Mouse (Mus musculus): ENCODE data around the gene Prm2. TPM values are rescaled to one million over a fixed set of nuclear protein-coding genes. Genes with fewer than 3 reads are reported as not detected.

Prm2 gene
- polyA plus RNA-seq, 1 experiment from 2014 or later, result not detected

DNA sequence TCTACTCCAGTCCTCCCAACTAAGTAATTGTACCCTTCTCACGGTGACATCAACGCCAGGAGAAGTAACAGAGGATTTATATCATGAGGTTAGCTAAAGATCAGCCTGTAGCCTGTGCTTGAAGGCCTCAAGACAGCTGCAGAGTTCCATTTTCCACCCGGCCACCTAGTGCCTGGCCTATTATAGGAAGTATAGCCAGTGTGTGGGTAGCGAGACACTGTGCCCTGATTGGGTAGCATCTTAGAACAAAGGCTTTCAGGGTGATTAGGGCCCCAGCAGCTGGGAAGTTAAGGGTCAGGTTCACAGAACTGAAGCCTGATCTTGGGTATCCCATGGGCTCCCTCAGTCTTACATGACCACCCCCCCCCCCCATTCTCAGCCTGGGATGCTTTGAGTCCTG is 7.1 kb downstream of the Prm2 start:
- no peak overlapping the region for H3K4me3 ChIP-seq (replicated peaks; ENCODE audit: low read length)
- no peak overlapping the region for H3K27ac ChIP-seq (ENCODE audit: low read length)
- no peak overlapping the region for H3K4me2 ChIP-seq (ENCODE audit: low read depth, low read length)
- ATAC-seq (ENCODE audit: insufficient read depth, low FRiP score), result no peak
- H3K9ac ChIP-seq (ENCODE audit: low read length), result no peak overlapping the region
- peaks cover 13% of the 10 kb centered on the region for H3K4me1 ChIP-seq (ENCODE audit: control insufficient read depth, insufficient read depth, low read length)
- no peaks in the 10 kb centered on the region for H3K9me3 ChIP-seq (replicated peaks; ENCODE audit: control insufficient read depth, low read length)
- 78% methylated on average over 4 of the region's 4 CpGs for WGBS
- H3K27me3 ChIP-seq (ENCODE audit: control insufficient read depth, insufficient read depth, low read length), result no peaks in the 10 kb centered on the region
- no peaks in the 10 kb centered on the region for H3K36me3 ChIP-seq (ENCODE audit: control insufficient read depth, insufficient read depth, low read length)

DNA sequence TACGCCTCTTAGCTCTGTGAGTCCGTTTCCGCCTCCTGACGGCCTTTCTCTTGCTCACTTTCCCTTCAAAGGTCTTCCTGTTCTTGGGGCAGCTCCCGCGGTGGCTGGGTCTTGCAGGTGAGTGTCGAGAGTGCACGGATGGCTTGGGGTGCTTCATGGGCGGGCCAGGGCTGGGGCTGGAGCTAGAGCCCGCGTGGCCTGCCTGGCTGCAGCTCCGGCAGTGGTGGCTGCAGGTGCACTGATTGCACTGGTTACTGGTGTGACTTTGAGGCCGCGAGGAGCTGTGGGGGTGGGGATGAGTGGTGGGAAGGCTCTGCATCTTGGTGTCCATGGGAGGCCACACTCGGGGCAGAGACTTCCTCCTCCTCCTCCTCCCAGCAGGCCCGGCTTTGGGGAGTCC is 7.7 kb downstream of the Prm2 start, which contains the start of gene Tnp2:
Tnp2 (minus strand) TSS at position 390 of the 400 bp plus-strand sequence.
- WGBS, result 55% methylated on average over 16 of the region's 16 CpGs
- no peak within 1 kb of the TSS for H3K4me3 ChIP-seq (replicated peaks; ENCODE audit: low read length)
- H3K27me3 ChIP-seq (ENCODE audit: control insufficient read depth, insufficient read depth, low read length), result no peaks in the 10 kb centered on the region
- no peaks in the 10 kb centered on the region for H3K36me3 ChIP-seq (ENCODE audit: control insufficient read depth, insufficient read depth, low read length)
- no peak within 1 kb of the TSS for H3K27ac ChIP-seq (ENCODE audit: low read length)
- no peaks in the 10 kb centered on the region for H3K9me3 ChIP-seq (replicated peaks; ENCODE audit: control insufficient read depth, low read length)
- no peak for ATAC-seq (ENCODE audit: insufficient read depth, low FRiP score)
- peaks cover 19% of the 10 kb centered on the region for H3K4me1 ChIP-seq (ENCODE audit: control insufficient read depth, insufficient read depth, low read length)
- no peak within 1 kb of the TSS for H3K4me2 ChIP-seq (ENCODE audit: low read depth, low read length)
- H3K9ac ChIP-seq (ENCODE audit: low read length), result no peak within 1 kb of the TSS

DNA sequence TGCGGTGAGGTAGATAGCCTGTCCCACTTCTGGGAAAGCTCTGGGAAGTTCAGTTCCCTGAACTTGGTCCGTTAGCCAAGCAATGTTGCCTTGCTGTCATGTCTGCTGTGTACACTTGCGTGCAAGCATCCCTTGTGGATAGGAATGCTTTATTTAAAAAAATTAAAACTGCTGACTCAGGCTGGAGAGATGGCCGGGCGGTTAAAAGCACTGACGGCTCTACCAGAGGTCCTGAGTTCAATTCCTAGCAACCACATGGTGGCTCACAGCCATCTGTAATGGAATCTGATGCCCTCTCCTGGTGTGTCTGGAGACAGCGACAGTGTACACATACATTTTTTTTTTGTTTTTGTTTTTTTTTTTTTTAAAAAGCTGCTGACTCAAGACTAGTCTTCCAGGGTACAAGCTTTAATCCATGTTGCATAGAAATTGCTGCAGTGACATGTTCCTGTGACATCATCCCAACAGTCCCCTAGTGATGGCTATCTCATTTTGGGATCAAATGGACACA is 8.3 kb downstream of the Prm2 start:
- H3K36me3 ChIP-seq (ENCODE audit: control insufficient read depth, insufficient read depth, low read length), result no peaks in the 10 kb centered on the region
- H3K27me3 ChIP-seq (ENCODE audit: control insufficient read depth, insufficient read depth, low read length), result no peaks in the 10 kb centered on the region
- no peak overlapping the region for H3K9ac ChIP-seq (ENCODE audit: low read length)
- peak overlapping the region; percentile 99 for H3K27ac ChIP-seq (ENCODE audit: low read length)
- no peak for ATAC-seq (ENCODE audit: insufficient read depth, low FRiP score)
- H3K4me1 ChIP-seq (ENCODE audit: control insufficient read depth, insufficient read depth, low read length), result peaks cover 25% of the 10 kb centered on the region
- no peaks in the 10 kb centered on the region for H3K9me3 ChIP-seq (replicated peaks; ENCODE audit: control insufficient read depth, low read length)
- H3K4me2 ChIP-seq (ENCODE audit: low read depth, low read length), result no peak overlapping the region
- H3K4me3 ChIP-seq (replicated peaks; ENCODE audit: low read length), result no peak overlapping the region
- 73% methylated on average over 7 of the region's 7 CpGs for WGBS

DNA sequence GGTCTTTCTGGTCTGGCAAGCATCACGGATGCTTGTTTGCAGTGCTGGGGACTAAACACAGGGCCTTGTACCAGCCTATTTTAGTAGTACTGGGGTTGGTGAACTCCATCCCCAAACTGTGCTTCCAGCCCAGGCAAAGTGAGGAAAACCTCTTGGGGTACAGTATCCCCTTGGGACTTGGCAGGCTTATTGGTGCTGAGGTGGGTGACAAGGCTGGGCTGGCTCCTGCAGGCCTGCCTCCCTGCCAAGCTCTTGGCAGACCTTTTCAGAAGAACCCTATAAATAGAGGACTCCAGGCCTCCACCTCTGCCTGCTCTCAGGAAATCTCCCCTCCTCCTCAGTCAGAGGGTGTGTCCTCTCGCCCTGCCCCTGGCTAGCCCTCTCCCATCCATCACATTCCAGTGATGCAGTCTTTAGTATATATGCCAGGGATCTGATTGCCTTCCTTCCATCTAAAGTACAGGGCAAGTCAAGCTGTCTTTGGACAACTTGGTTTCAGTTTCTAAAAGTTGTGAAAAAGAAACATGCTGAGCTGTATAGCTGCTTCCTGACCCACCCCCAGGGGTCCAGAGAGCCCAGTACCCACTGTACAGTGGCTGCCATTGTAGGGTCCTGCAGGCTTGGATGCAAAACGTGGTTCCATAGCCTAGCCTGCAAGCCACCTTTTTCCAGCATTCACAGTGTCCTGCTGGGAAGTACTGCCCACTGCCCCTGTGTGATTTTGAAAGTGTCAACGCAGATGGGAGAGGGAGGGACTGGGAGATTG is 9.0 kb downstream of the Prm2 start:
- Histone ChIP-seq H3K4me1 (ENCODE audit: control insufficient read depth, insufficient read depth, low read length) (peaks cover 32% of the 10 kb centered on the region), H3K9me3 (replicated peaks; ENCODE audit: control insufficient read depth, low read length) (no peaks in the 10 kb centered on the region), H3K4me2 (ENCODE audit: low read depth, low read length) (peak overlapping the region; percentile 91; the same call in 1 of the 2 replicates), H3K27me3 (ENCODE audit: control insufficient read depth, insufficient read depth, low read length) (no peaks in the 10 kb centered on the region), H3K36me3 (ENCODE audit: control insufficient read depth, insufficient read depth, low read length) (no peaks in the 10 kb centered on the region), H3K9ac (ENCODE audit: low read length) (peak overlapping the region; percentile 91; the same call in 1 of the 2 replicates), H3K27ac (ENCODE audit: low read length) (peak overlapping the region; percentile 99), H3K4me3 (replicated peaks; ENCODE audit: low read length) (no peak overlapping the region)
- ATAC-seq (ENCODE audit: insufficient read depth, low FRiP score), result no peak
- 52% methylated on average over 4 of the region's 4 CpGs for WGBS

DNA sequence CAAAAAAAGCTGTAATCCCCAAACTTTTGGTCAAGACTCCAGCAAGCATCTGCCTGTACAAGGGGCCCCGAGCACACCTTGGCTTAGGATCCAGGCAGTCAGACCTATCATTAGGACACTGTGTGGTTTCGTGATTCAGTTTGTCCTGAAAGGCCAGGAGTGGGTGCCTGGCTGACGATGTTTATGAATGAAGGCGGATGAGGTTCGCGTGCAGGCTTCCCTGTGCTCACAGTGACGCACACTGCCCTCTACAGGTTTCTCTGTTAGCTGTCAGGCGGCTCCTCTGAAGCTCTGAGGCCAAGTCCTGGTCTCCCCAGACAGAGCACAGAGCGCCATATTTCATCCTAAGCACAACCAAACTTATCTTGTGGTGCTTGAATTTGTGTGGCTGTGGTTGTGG is 9.6 kb downstream of the Prm2 start:
- 1% methylated on average over 9 of the region's 9 CpGs for WGBS
- H3K36me3 ChIP-seq (ENCODE audit: control insufficient read depth, insufficient read depth, low read length), result no peaks in the 10 kb centered on the region
- peak overlapping the region; percentile 91 for H3K4me2 ChIP-seq (ENCODE audit: low read depth, low read length)
- H3K9me3 ChIP-seq (replicated peaks; ENCODE audit: control insufficient read depth, low read length), result no peaks in the 10 kb centered on the region
- H3K4me1 ChIP-seq (ENCODE audit: control insufficient read depth, insufficient read depth, low read length), result peaks cover 39% of the 10 kb centered on the region
- peak overlapping the region; percentile 79 for H3K4me3 ChIP-seq (replicated peaks; ENCODE audit: low read length)
- H3K27ac ChIP-seq (ENCODE audit: low read length), result peak overlapping the region; percentile 99
- H3K27me3 ChIP-seq (ENCODE audit: control insufficient read depth, insufficient read depth, low read length), result no peaks in the 10 kb centered on the region
- H3K9ac ChIP-seq (ENCODE audit: low read length), result peak overlapping the region; percentile 91
- ATAC-seq (ENCODE audit: insufficient read depth, low FRiP score), result peak; percentile 28

DNA sequence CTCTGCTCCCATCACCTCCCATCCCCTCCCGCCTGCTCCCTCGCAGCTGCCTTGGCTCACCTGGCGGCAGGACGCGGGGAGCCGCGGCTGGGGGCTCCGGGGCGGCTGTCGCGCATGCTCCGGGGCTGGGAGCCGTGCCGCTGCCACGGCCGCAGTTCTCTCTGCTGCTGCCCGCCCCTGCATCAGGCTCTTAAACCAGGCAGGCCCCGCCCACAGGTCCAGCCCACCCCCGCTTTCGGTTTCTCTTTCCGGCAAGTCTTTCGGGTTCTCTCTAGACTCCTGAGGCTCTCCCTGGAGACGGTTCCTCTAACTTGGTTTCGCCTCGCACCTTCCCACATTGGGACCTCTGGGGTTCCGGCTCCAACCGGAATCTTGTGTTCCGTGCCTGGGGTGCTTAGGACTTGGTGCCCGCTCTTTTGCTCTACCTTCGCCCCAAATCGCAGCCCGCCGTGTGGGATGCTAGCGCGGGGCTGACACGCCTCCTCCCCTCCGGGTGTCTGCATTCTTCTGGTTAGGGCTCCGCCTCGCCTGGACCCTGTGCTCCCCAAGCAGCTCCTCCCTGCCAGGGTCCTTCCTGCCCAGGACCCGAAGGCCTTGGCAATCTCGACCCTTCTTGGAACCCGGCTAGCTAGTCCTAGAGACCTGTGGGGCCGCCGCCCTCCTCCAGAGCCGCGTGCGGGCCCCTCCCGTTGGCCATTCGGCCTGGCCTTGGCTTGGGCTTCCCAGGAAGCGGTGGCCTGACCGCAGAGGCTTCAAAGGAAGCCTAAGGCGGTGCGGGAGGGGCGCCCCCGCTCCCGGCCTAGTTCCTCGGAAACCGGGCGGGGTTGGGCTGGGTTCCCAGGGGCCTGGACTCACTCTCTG is 10.3 kb downstream of the Prm2 start, which contains the start of gene Socs1:
Socs1 (minus strand) TSS at position 166 of the 861 bp plus-strand sequence.
- peaks cover 39% of the 10 kb centered on the region for H3K4me1 ChIP-seq (ENCODE audit: control insufficient read depth, insufficient read depth, low read length)
- H3K27ac ChIP-seq (ENCODE audit: low read length), result peak within 1 kb of the TSS; percentile 99
- H3K27me3 ChIP-seq (ENCODE audit: control insufficient read depth, insufficient read depth, low read length), result no peaks in the 10 kb centered on the region
- under 1% methylated on average over 59 of the region's 59 CpGs for WGBS
- ATAC-seq (ENCODE audit: insufficient read depth, low FRiP score), result peak; percentile 85
- H3K9me3 ChIP-seq (replicated peaks; ENCODE audit: control insufficient read depth, low read length), result no peaks in the 10 kb centered on the region
- no peaks in the 10 kb centered on the region for H3K36me3 ChIP-seq (ENCODE audit: control insufficient read depth, insufficient read depth, low read length)
- peak within 1 kb of the TSS; percentile 79 for H3K4me3 ChIP-seq (replicated peaks; ENCODE audit: low read length)
- H3K4me2 ChIP-seq (ENCODE audit: low read depth, low read length), result peak within 1 kb of the TSS; percentile 91
- peak within 1 kb of the TSS; percentile 91 for H3K9ac ChIP-seq (ENCODE audit: low read length)

DNA sequence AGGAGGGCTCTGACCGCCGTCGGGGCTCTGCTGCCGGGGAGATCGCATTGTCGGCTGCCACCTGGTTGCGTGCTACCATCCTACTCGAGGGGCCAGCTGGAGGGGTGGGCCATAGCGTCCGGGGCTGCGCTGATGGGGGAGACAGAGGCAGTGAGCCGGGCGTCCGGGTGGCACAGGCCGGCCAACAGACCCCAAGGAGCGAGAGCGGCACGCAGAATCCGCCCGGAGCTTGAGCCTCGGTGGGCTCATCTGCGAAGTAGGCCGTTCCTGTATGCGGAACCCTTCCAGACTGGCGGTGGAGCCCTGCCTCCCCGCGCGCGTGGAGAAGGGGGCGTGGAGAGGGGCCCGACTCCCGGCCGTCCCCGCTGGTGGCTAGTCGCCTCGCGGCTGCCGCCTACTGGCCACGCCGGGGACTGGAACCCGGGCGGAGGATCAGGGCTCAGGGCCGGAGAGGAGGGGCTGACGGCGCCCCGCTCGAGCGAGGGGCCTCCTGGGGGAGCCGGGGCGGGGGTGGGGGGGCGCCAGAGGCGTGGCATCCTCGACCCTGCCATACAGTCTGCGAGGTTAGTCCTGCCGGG is 11.1 kb downstream of the Prm2 start:
- H3K4me1 ChIP-seq (ENCODE audit: control insufficient read depth, insufficient read depth, low read length), result peaks cover 39% of the 10 kb centered on the region
- H3K9me3 ChIP-seq (replicated peaks; ENCODE audit: control insufficient read depth, low read length), result no peaks in the 10 kb centered on the region
- H3K27me3 ChIP-seq (ENCODE audit: control insufficient read depth, insufficient read depth, low read length), result no peaks in the 10 kb centered on the region
- under 1% methylated on average over 50 of the region's 55 CpGs for WGBS
- peak; percentile 89 for ATAC-seq (ENCODE audit: insufficient read depth, low FRiP score)
- no peaks in the 10 kb centered on the region for H3K36me3 ChIP-seq (ENCODE audit: control insufficient read depth, insufficient read depth, low read length)
- H3K4me2 ChIP-seq (ENCODE audit: low read depth, low read length), result peak overlapping the region; percentile 91
- H3K27ac ChIP-seq (ENCODE audit: low read length), result peak overlapping the region; percentile 99
- H3K4me3 ChIP-seq (replicated peaks; ENCODE audit: low read length), result peak overlapping the region; percentile 79
- peak overlapping the region; percentile 91 for H3K9ac ChIP-seq (ENCODE audit: low read length)

DNA sequence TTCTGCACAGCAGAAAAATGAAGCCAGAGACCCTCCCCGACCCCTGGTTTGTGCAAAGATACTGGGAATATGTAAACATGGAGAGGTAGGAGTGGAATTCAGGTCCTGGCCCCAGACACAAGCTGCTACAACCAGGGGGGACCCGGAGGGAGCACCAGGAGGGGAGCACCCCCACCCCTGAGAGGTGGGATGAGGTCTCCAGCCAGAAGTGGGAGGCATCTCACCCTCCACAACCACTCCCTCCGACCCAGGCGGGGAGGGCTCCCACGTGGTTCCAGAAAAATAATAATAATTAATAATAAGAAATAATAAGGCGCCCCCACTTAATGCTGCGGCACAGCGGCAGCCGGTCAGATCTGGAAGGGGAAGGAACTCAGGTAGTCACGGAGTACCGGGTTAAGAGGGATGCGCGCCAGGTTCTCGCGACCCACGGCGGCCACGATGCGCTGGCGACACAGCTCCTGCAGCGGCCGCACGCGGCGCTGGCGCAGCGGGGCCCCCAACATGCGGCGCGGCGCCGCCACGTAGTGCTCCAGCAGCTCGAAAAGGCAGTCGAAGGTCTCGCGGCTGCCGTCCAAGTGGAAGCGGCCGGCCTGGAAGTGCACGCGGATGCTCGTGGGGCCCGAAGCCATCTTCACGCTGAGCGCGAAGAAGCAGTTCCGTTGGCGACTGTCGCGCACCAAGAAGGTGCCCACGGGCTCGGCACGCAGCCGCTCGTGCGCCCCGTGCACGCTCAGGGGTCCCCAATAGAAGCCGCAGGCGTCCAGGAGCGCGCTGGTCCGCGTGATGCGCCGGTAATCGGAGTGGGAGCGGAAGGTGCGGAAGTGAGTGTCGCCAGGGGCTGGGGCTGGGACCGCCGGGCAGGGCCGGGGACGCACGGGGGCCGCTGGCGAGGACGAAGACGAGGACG is 11.8 kb downstream of the Prm2 start:
- no peak; the same call in 1 of the 2 replicates for ATAC-seq (ENCODE audit: insufficient read depth, low FRiP score)
- Histone ChIP-seq H3K27me3 (ENCODE audit: control insufficient read depth, insufficient read depth, low read length) (no peaks in the 10 kb centered on the region), H3K4me2 (ENCODE audit: low read depth, low read length) (peak overlapping the region; percentile 91), H3K27ac (ENCODE audit: low read length) (peak overlapping the region; percentile 99), H3K4me3 (replicated peaks; ENCODE audit: low read length) (peak overlapping the region; percentile 79), H3K4me1 (ENCODE audit: control insufficient read depth, insufficient read depth, low read length) (peaks cover 39% of the 10 kb centered on the region), H3K9me3 (replicated peaks; ENCODE audit: control insufficient read depth, low read length) (no peaks in the 10 kb centered on the region), H3K36me3 (ENCODE audit: control insufficient read depth, insufficient read depth, low read length) (no peaks in the 10 kb centered on the region), H3K9ac (ENCODE audit: low read length) (peak overlapping the region; percentile 91)
- WGBS, result 2% methylated on average over 78 of the region's 81 CpGs
